Mouse (Mus musculus) CD4-positive, CD25-positive, alpha-beta regulatory T cell, adult 2 months (primary cell): ENCODE data around the gene Traf3ip1.
A peak's percentile ranks its signal among the peaks of the same experiment; 100 is the strongest.

Experiments used
- DNase-seq: peaks from one replicate; pipeline ENCODE4 v3.0.0-alpha.2; 2012; ENCODE audit warnings: low read depth, low spot score

Traf3ip1 gene

DNA sequence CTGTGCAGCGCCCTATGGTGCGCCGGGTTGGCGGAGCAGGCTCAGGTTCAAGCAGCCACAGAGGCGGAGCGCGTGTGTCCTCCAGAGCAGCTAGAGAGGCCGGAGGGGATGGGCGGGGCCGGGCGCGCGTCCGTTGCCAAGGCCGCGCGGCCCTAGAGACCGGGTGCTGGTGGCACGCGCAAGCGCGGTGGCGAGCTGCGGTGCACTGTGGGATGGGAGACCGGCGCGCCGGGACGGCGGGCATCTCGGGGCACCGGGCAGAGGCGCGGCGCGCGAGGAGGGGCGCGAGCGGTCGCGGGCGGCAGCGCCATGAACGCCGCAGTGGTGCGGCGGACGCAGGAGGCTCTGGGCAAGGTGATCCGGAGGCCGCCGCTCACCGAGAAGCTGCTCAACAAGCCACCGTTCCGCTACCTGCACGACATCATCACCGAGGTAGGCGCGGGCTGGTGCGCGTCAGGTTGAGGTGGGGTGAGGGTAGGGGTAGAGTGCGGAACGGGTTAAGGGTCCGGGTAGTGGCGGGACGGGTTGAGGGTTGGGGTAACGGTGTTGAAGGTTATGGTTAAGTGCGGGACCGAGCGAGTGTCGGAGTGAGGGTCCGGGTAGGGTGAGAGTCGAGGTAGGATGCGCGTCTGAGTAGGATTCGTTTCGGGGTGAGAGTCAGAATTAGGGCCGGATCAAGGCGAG lies at the start of gene Traf3ip1:
Traf3ip1 (plus strand) TSS at position 191 of the 684 bp plus-strand sequence.
- DNase-seq: peak; percentile 94

DNA sequence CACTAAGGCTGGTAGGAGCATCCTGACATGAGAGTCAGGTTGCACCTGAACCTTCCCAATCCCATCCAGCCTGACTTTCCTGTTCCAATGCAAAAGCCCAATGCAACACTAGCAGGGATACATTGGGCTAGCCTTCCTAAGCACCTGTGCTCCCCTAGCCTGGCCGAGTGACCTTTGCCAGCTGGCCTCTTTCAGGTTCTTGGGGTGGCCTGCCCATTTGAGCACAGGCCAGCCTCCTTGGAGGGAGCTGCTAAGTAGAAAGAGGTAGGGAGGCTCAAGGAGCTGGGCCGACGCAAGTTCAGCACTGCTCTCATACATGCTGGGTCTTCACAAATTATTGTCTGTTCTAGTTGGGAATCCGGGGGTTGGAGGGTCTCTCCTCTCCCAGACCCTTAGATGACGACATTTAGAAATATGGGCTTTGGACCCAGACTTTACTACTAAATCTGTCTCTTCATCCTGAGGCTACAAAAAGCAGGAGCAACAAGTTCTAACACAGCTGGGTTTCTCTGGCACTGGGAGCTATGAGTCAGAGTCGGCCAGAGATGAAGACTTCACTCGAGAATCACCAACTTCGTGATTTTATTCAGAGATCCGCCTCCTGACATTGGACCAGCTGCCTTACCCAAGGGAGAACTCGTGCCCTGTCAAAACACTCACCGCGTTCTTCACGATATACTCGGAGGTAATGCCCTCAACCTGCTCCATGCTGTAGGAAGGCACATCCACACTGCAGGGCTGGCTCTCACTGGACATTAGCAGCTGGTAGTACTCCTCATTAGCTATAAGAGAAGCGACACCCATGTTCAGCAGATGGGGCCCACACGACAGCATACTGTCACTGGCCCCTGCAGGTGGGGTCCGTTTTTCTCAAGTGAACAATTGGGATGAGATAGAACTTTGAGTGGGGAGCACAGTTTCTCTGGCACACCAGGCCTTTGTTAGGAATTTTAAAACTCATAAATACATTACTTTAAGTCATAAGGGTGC lies 49.3 kb upstream of the Traf3ip1 start:
- DNase-seq: no peak

GRCm38 (mm10) chr1:91446060-91446459 lies 48.4 kb upstream of the Traf3ip1 start:
- no peak for DNase-seq

DNA sequence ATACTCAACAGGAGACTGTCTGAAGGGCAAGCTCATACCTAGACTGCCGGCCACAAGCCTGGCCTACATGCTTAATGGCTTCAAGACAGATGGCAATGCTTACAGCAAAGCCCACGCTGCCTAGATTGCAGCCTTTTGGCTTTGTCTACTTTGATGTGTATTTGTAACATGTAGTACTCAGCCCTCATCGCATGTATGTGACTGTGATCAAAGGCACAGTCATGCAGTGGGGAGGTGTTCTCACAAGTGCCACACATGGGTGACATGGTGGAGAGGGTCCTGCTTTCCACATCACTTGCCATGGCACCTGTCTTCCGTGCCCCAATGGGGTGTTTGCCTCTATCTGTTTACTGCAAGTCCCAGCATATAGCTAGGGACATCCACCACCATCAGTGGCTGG lies 47.9 kb upstream of the Traf3ip1 start:
- no peak for DNase-seq

- no peak for DNase-seq
These were observed 45.8 kb upstream of the Traf3ip1 start for GRCm38 (mm10) chr1:91448688-91449087.

DNA sequence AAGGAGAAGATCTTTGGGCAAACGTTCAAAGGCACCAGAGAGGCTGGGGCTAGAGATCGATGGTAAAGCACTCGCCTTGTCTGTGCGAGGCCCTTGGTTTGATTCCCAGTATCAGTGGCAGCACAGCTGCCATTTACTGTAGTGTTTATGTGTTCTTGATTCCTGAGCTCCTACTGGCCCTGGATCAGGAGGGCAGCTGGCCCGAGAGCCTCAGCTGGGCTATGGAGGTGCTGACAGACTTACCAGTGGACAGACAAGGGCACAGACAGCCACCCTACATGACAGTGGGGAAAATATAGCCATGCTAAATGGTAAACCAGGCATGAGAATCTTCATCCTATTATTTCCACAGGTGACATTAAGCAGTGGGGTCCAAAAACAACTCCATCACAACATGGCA lies 43.6 kb upstream of the Traf3ip1 start:
- DNase-seq: no peak

- no peak for DNase-seq
These were observed 42.8 kb upstream of the Traf3ip1 start for GRCm38 (mm10) chr1:91451547-91452084.

- DNase-seq: no peak
These were observed 40.5 kb upstream of the Traf3ip1 start for GRCm38 (mm10) chr1:91453932-91454331.

DNA sequence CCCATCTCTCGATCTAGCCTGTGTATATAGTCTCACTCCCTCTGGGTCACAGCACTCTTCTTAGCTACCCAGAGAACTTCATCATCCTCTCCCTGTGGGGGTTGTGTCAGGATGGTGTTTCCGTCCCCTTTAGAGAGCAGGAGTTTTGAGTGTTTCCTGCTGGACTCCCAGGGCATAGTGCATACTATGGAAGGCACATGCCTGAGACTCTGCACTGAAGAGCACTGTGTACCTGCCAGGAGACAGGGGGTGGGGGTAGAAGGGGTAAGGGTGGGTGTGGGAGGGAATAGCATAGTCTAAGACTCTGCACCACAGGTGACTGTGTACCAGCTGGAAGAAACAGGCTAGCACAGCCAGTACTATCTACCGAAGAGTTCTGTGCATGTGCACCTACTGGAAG lies 40.1 kb upstream of the Traf3ip1 start:
- no peak for DNase-seq

GRCm38 (mm10) chr1:91454927-91455326 lies 39.5 kb upstream of the Traf3ip1 start:
- no peak for DNase-seq

DNA sequence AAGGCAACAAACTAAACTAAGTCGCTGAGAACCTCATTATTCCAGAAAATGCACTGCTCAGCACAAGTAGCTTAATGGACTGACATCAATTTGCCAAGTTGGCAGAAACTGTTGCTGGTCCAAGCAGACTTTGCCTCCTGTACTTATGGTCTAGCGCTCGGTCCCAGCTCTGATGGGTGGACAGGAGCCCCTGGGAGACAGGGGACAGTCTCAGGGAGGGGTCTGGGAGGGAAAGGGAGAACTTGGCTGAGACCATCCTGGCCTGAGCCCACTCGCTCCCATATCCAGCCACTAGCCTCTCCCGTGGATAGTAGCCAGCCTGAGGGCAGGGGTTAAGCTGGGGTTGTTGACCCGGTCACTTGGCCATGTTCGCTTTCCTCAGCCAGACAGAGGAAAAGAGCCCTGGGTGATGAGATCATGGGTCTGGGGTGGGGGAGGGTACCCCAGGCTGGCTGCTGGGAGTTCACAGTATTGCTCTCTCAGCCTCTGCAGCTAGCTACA lies 38.7 kb upstream of the Traf3ip1 start:
- DNase-seq: no peak

DNA sequence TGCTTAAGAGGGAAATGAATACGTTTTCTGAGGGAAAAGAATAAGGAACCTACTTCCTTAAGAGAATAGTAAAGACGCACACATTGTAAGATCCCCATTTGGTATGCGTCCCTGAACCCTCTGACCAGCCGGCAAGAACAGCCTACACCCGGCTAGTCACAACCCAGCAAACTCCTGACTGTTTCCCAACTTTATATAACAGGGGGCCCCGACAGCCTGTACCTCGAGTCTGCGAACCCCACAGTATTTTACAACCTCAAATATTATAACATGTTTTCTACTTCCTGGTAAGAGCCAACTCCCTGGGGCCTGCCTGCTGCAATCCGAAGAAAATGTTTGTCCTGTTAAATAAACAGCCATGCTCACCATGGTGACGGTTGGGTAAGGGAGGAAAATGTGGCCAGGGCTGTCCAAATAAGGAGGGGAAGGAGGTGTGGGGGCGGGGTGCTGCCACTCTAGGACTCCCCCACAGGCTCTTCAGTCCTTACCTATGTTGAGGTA lies 38.1 kb upstream of the Traf3ip1 start:
- peak; percentile 12 for DNase-seq

DNA sequence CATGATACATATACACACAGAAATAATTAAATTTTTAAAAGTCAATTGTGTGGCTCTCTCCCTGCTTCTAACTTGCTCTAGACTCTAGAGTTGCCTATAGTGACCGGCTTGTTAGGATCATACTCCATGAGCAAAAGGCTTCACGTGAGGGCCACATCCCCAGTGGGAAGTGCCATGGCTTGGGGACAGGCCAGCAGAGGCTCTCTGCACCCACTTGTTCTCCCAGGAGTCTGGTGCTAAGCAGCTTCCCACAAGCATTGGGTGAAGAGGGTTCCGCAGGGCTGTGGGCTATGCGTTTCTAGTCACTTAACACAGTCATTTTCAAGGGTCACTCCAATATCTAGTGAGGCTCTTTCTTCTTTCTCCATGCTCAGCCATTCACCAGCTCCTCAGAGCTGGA lies 37.3 kb upstream of the Traf3ip1 start:
- no peak for DNase-seq

DNA sequence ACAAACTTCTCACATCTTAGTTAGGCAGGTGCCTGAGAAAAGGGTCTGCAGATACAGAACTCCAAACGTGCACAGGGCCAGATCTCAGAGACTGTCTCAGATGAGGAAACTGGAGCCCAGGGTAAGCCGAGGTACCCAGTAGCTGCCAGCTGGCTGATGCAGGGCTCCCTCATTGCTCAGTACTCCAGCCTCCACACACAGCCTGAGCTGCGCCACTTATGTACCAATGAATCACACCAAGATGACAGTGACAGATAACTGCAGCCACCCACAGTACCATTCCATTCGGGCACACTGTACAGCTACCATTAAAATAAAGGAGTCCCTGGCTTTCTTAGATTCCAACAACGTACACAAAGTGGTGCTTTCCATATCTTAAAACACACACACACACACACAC lies 36.7 kb upstream of the Traf3ip1 start:
- DNase-seq: no peak

DNA sequence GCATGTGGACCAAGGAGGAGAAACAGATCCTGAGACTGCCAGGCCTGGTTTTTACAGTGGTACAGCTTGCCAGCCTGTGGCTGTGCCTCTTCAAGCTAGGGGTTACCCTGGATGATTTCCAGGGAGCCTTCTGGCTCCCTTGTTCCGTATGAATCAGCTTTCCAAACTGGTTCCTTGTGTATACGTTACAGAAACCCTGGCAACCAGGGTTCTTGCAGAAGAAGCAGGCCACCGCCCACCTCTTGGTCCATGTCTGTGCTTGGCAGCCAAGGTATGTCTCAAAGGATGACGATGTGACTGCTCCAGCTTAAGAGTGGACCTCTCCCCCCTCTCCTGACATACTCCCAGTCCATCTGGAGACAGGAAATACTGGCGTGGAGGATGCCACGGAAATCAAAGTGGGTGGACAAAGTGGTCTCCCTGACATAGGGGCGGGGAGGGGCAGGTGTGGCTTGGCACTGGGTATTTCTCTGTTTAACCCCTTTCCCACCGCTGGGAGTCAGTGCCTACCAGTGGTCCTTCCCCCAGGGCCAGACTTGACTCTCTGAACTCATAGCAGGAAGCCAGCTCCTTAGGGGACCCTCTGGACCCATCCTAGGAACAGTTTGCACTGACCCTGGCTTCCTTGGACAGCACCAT lies 36.1 kb upstream of the Traf3ip1 start:
- peak; percentile 47 for DNase-seq

DNA sequence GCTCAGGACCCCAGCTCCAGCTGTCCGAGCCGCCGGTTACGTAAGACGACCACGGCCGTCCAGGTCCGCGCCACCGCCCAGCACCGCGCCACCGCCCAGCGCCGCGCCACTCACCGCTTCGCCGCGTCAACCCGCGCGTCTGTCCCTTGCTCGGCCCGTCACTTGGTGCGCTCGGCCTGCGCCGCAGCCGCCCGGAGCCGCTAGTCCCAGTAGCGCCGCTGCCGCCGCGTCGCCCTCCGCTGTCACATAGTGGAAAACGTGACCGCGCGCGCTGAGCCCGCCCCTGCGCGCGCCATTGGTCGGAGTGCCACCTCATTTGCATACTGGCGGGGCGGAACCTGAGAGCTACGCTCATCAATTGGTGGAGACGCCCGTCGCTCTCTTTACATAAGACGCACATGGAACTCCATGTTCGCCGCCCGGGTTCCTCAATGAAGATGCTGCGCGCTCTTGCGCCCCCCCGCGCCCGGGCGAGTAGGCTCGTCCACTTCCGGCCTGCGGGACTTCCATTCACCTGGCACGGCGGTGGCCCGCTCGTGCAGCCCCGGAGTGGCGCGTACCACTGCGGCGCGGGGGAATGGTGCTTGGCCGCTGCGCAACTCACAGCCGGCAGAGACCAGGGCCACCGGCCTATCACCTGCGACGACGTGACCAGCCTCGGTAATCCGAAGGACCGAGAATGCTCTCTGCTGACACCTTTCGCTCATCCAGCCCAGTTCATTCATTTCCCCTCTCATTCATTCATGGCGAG lies 35.2 kb upstream of the Traf3ip1 start, which contains the start of gene Per2:
Per2 (minus strand) TSS at position 266 of the 751 bp plus-strand sequence.
- peak; percentile 100 for DNase-seq

GRCm38 (mm10) chr1:91460069-91460468 lies 34.4 kb upstream of the Traf3ip1 start:
- DNase-seq: no peak

GRCm38 (mm10) chr1:91460564-91460963 lies 33.9 kb upstream of the Traf3ip1 start:
- DNase-seq: peak; percentile 18

GRCm38 (mm10) chr1:91463336-91463995 lies 31.0 kb upstream of the Traf3ip1 start:
- DNase-seq: no peak

DNA sequence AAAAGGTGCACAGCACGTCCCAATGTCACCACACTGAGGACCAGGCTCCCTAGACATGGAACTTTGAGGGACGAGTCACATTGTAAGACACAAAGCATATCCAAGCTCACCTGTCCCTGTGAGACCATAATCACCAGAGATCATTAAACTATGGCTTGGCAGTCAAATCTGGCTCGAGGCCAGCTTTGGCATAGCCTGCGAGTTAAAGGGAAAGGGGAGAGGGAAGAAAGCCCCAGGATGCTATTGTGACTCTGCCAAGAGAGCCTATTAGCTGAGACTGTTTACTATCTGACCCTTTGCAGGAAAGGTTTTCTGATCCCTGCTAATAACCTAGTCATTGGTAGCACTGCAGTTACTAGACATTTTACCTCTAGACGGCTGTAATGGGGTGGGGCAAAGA lies 30.0 kb upstream of the Traf3ip1 start:
- no peak for DNase-seq
